Mouse (Mus musculus) hindbrain, embryonic 14.5 days (tissue): Measurements from ENCODE around the gene Glb1l. TPM values are rescaled to one million over a fixed set of nuclear protein-coding genes. Genes with fewer than 3 reads are reported as not detected.

Experiments
- ATAC-seq: fragments of 200-750 bp; cut with Nextera tagmentation; 2 replicates; pipeline ENCODE4 v1.8.0; 2017; ENCODE audit warnings: moderate number of reproducible peaks, mild to moderate bottlenecking, moderate TSS enrichment, moderate library complexity; ENCODE audit not compliant: low FRiP score
- DNase-seq: peaks from one replicate; pipeline ENCODE4 v3.0.0-alpha.2; 2015; ENCODE audit warnings: low spot score
- H3K27ac ChIP-seq: fragments of 300-500 bp; sonication (generic); 2 replicates; pipeline ENCODE4 v1.5.1; 2014; ENCODE audit warnings: mild to moderate bottlenecking, moderate library complexity
- H3K27me3 ChIP-seq: fragments of 300-500 bp; sonication (generic); 2 replicates; pipeline ENCODE4 v1.6.1; 2014; ENCODE audit warnings: mild to moderate bottlenecking, low read length, mixed read lengths; ENCODE audit not compliant: control insufficient read depth, insufficient read depth
- H3K36me3 ChIP-seq: fragments of 300-500 bp; sonication (generic); replicated peaks from 2 replicates; pipeline ENCODE4 v1.6.1; 2014; ENCODE audit not compliant: control insufficient read depth, insufficient read depth
- H3K4me1 ChIP-seq: fragments of 300-500 bp; sonication (generic); replicated peaks from 2 replicates; pipeline ENCODE4 v1.6.1; 2014; ENCODE audit warnings: antibody characterized with exemption, low read length, mixed read lengths; ENCODE audit not compliant: control insufficient read depth, insufficient read depth
- H3K4me2 ChIP-seq: fragments of 300-500 bp; sonication (generic); replicated peaks from 2 replicates; pipeline ENCODE4 v1.6.1; 2014; ENCODE audit warnings: mild to moderate bottlenecking, moderate library complexity
- H3K4me3 ChIP-seq: fragments of 300-500 bp; sonication (generic); replicated peaks from 2 replicates; pipeline ENCODE4 v1.5.1; 2014; ENCODE audit warnings: mild to moderate bottlenecking, low read length
- H3K9ac ChIP-seq: fragments of 300-500 bp; sonication (generic); 2 replicates; pipeline ENCODE4 v1.6.1; 2014
- H3K9me3 ChIP-seq: fragments of 300-500 bp; sonication (generic); 2 replicates; pipeline ENCODE4 v1.6.1; 2016; ENCODE audit warnings: low read length; ENCODE audit not compliant: control insufficient read depth
- WGBS: fragments of 180-500 bp; shearing (Covaris S2); extraction: QIAGEN DNeasy Blood & Tissue Kit; methylation state at CpG from one replicate; pipeline ENCODE4 v1.1.7; 2014; 5-methylcytosine and 5-hydroxymethylcytosine counted together
- polyA plus RNA-seq: library from polyadenylated mRNA; unstranded; fragments of >200 nt; fragmentation: Nextera tagmentation; extraction: Ambion mirVana; gene quantifications from 2 replicates; pipeline ENCODE4 v1.2.1, GENCODE M21; 2014

Gene Glb1l
- 15.8 and 19.5 TPM in 2 replicates for polyA plus RNA-seq

- Histone ChIP-seq H3K4me1 (peaks cover 28% of the 10 kb centered on the region), H3K9me3 (no peaks in the 10 kb centered on the region), H3K27me3 (no peaks in the 10 kb centered on the region), H3K4me2 (peak within 1 kb of the TSS; percentile 93), H3K4me3 (peak within 1 kb of the TSS; percentile 79), H3K9ac (peak within 1 kb of the TSS; percentile 82), H3K36me3 (peaks cover 31% of the 10 kb centered on the region), H3K27ac (0 out of 2 replicates have a peak within 1 kb of the TSS, but pooled peaks have one; percentile 44)
- WGBS: 7% methylated on average over 42 of the region's 42 CpGs
- DNase-seq (peak; percentile 99), ATAC-seq (peak; percentile 95)
These were observed at the start of gene Glb1l, which contains the start of gene Stk16 for GRCm38 (mm10) chr1:75210136-75211087. Glb1l (minus strand) TSS chr1:75210813. Stk16 (plus strand) TSS chr1:75210838.

- no peak overlapping the region for H3K9ac ChIP-seq
- H3K36me3 ChIP-seq: no peaks in the 10 kb centered on the region
- 0 out of 2 replicates have a peak, but pooled peaks cover 6% of the 10 kb centered on the region for H3K4me1 ChIP-seq
- H3K4me2 ChIP-seq: no peak overlapping the region
- no peaks in the 10 kb centered on the region for H3K27me3 ChIP-seq
- no peak overlapping the region for H3K27ac ChIP-seq
- H3K4me3 ChIP-seq: no peak overlapping the region
- DNase-seq (no peak), ATAC-seq (no peak)
- H3K9me3 ChIP-seq: no peaks in the 10 kb centered on the region
- WGBS: 74% methylated on average over 10 of the region's 10 CpGs
These were observed 45.0 kb upstream of the Glb1l start for GRCm38 (mm10) chr1:75255516-75256046.

DNA sequence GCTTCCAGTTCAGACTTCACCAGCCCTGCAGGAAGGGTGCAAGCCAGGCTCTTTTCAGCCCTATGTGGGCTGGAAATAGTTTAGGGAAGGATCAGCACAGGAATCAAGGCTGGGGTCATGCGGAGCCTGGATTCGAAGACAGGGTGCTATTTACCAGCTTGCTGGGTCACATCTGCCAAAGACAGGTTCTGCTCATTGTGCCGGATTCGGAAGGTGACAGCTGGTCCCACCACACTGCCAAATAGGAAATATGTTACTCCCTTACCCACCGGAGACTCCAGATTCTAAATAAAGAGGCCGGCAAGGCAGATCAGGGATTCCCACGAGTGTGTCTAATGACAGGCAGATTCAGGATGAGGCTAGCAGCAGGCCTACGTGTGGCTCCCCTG, 44.0 kb upstream of the Glb1l start:
- no peak for ATAC-seq
- H3K27ac ChIP-seq: no peak overlapping the region

DNA sequence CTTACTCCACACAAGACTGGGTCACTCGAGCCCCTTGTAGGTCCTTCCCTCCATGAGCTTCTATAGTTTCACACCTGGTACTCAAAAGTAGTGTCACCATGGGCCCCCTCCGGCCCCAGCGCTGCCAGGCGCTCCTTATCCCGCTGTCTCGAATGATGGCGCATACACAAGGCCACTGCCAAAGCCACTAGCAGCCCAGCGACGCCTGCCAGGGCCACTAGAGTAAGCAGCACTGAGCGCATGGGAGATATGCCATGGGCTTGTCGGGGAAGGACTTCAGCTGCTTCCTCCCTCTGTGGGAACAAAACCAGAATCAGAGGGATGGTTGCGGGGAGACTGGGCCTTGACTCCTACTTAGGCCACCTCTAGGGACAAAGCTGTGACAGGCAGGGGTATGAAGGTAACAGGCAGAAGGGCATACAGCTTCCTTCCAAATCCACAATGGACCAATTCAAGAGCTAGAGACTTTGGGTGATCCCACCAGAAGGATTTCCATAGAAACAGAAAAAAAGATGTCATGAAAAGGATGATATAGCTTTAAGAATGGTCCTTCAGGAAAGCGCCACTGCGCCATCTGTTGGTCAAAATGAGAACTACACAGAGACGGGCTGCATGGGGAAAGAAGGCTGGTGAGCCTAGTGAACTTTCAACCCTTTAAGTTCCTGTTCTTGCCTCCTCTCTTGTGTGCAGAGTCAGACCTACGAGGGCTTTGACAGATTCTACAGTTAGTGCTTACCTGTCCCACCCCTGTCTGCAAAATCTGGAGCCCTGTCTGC, 43.4 kb upstream of the Glb1l start:
- H3K4me3 ChIP-seq: no peak overlapping the region
- H3K4me2 ChIP-seq: no peak overlapping the region
- no peaks in the 10 kb centered on the region for H3K27me3 ChIP-seq
- WGBS: 67% methylated on average over 16 of the region's 16 CpGs
- no peak overlapping the region for H3K27ac ChIP-seq
- no peaks in the 10 kb centered on the region for H3K9me3 ChIP-seq
- ATAC-seq (no peak), DNase-seq (peak; percentile 89)
- H3K4me1 ChIP-seq: 0 out of 2 replicates have a peak, but pooled peaks cover 6% of the 10 kb centered on the region
- H3K36me3 ChIP-seq: no peaks in the 10 kb centered on the region
- no peak overlapping the region for H3K9ac ChIP-seq

More for the DNA sequence above, 44.0 kb upstream of the Glb1l start:
- Histone ChIP-seq H3K4me2 (no peak overlapping the region), H3K9ac (no peak overlapping the region), H3K27me3 (no peaks in the 10 kb centered on the region), H3K4me1 (0 out of 2 replicates have a peak, but pooled peaks cover 6% of the 10 kb centered on the region), H3K4me3 (no peak overlapping the region), H3K36me3 (no peaks in the 10 kb centered on the region), H3K9me3 (no peaks in the 10 kb centered on the region)
- 47% methylated on average over 8 of the region's 8 CpGs for WGBS
- no peak for DNase-seq

GRCm38 (mm10) chr1:75253029-75253428, 42.4 kb upstream of the Glb1l start:
- WGBS: 73% methylated on average over 16 of the region's 16 CpGs
- ATAC-seq (no peak), DNase-seq (no peak)
- H3K4me2 ChIP-seq: no peak overlapping the region
- no peak overlapping the region for H3K9ac ChIP-seq
- no peaks in the 10 kb centered on the region for H3K27me3 ChIP-seq
- H3K4me1 ChIP-seq: 0 out of 2 replicates have a peak, but pooled peaks cover 6% of the 10 kb centered on the region
- no peaks in the 10 kb centered on the region for H3K36me3 ChIP-seq
- no peak overlapping the region for H3K4me3 ChIP-seq
- H3K27ac ChIP-seq: no peak overlapping the region
- H3K9me3 ChIP-seq: no peaks in the 10 kb centered on the region

DNA sequence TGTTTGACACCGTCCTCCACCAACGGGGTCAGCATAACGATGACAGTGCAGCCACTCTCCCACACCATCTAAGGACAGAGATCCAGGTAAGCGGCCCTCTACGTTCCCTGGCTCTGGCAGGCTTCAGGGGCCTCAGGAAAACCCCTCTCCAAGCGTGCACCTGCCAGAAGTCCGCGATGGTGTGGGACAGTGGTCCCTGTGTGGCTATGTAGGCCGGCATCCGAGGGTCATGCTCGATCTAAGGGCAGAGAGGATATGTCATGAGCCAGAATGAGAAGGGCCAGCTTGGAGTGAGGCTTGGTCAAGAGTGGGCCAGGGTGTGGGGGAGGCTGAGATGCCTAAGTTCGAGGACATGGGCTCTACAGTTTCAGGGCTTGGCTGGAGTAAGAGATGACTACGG, 41.7 kb upstream of the Glb1l start:
- no peak overlapping the region for H3K9ac ChIP-seq
- no peak overlapping the region for H3K4me3 ChIP-seq
- DNase-seq (no peak), ATAC-seq (no peak)
- H3K9me3 ChIP-seq: no peaks in the 10 kb centered on the region
- no peaks in the 10 kb centered on the region for H3K36me3 ChIP-seq
- H3K4me2 ChIP-seq: no peak overlapping the region
- H3K4me1 ChIP-seq: 0 out of 2 replicates have a peak, but pooled peaks cover 6% of the 10 kb centered on the region
- 73% methylated on average over 13 of the region's 13 CpGs for whole genome bisulfite sequencing
- H3K27ac ChIP-seq: no peak overlapping the region
- H3K27me3 ChIP-seq: no peaks in the 10 kb centered on the region

GRCm38 (mm10) chr1:75251112-75251970, 40.7 kb upstream of the Glb1l start:
- H3K4me1 ChIP-seq: 0 out of 2 replicates have a peak, but pooled peaks cover 6% of the 10 kb centered on the region
- peak; percentile 73 for DNase-seq
- ATAC-seq: peak; percentile 45
- H3K9ac ChIP-seq: 0 out of 2 replicates have a peak overlapping the region, but pooled peaks have one; percentile 25
- H3K27me3 ChIP-seq: no peaks in the 10 kb centered on the region
- peak overlapping the region; percentile 40 for H3K4me2 ChIP-seq
- WGBS: 3% methylated on average over 22 of the region's 22 CpGs
- no peak overlapping the region for H3K27ac ChIP-seq
- H3K4me3 ChIP-seq: no peak overlapping the region; the same call in 1 of the 2 replicates
- no peaks in the 10 kb centered on the region for H3K9me3 ChIP-seq
- H3K36me3 ChIP-seq: no peaks in the 10 kb centered on the region; the same call in 1 of the 2 replicates

- Histone ChIP-seq H3K9me3 (no peaks in the 10 kb centered on the region), H3K27ac (no peak overlapping the region), H3K4me1 (0 out of 2 replicates have a peak, but pooled peaks cover 6% of the 10 kb centered on the region), H3K9ac (no peak overlapping the region), H3K4me3 (no peak overlapping the region), H3K27me3 (no peaks in the 10 kb centered on the region), H3K36me3 (no peaks in the 10 kb centered on the region; the same call in 1 of the 2 replicates), H3K4me2 (no peak overlapping the region)
- no peak for DNase-seq
- 67% methylated on average over 3 of the region's 3 CpGs for WGBS
- no peak for ATAC-seq
These were observed 39.9 kb upstream of the Glb1l start for GRCm38 (mm10) chr1:75250498-75250897.
